Mouse (Mus musculus) c-Kit-negative CD71-positive TER-119-positive erythroid progenitor cells, embryonic 14.5 days (primary cell): ENCODE results near the gene Zbtb11.
"Not testable (repeated sequence)": the region's sequence is repeated elsewhere in the genome, so short reads cannot be mapped to it uniquely, and the experiment has no call there.

Experiments used
- DNase-seq: peaks from one replicate; pipeline ENCODE4 v3.0.0-alpha.2; 2013; ENCODE audit warnings: low read depth, low spot score

Zbtb11 gene

GRCm38 (mm10) chr16:55973431-55974255, at the start of gene Zbtb11:
TSS of gene Zbtb11 (plus strand) at chr16:55973883.
- DNase-seq, result peak; percentile 95

- DNase-seq, result peak; percentile 17
Observed at GRCm38 (mm10) chr16:55924010-55924409, 49.7 kb upstream of the Zbtb11 start.

GRCm38 (mm10) chr16:55933681-55934343, 39.9 kb upstream of the Zbtb11 start:
- DNase-seq, result peak; percentile 41

GRCm38 (mm10) chr16:55934453-55935037, 39.1 kb upstream of the Zbtb11 start, which contains the start of gene Cep97:
TSS of gene Cep97 (minus strand) at chr16:55934855.
- peak; percentile 86 for DNase-seq

- no peak for DNase-seq
Observed at GRCm38 (mm10) chr16:55938761-55939160, 34.9 kb upstream of the Zbtb11 start.

GRCm38 (mm10) chr16:55939703-55940102, 34.0 kb upstream of the Zbtb11 start:
- DNase-seq, result no peak

- no peak for DNase-seq
Observed at GRCm38 (mm10) chr16:55940781-55941180, 32.9 kb upstream of the Zbtb11 start.

DNA sequence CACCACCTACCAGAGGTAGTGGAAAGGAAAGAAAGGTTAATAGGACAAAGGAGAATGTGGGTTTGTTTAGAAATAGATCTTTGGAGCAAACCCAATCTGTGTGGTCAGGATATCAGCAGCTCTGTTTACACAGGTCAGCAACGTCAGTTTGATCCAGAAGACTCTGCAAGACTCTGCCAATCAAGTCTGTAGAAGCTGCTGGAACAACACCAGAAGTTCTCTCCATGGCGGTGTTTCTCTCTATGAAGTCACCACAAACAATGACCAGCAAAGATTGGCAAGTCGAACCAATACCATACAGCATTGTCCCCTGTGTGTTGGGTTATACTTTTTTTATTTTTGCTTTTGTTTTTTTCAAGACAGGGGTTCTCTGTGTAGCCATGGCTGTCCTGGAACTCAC, 26.4 kb upstream of the Zbtb11 start:
- DNase-seq, result no peak

GRCm38 (mm10) chr16:55947876-55948410, 25.7 kb upstream of the Zbtb11 start:
- not testable (repeated sequence) for DNase-seq

DNA sequence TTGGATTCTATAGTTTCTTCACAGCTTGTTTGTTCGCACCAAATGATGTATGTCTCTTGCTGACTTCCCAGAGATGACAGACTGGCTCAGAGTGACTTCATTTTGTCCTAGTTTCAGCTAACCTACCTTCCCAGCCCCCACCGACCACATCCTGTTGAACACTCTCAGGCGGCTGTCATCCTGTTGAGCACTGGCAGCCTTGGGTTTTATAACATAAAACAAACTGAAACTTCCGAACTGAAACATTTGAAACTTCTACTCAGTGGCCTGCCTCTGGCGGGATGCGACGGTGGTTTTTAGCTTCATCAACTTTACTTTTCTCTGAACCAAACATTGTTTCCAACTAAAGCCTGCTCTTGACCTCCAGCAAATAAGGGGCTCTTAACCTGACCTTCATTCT, 24.7 kb upstream of the Zbtb11 start:
- no peak for DNase-seq

GRCm38 (mm10) chr16:55950462-55950861, 23.2 kb upstream of the Zbtb11 start:
- DNase-seq, result no peak

DNA sequence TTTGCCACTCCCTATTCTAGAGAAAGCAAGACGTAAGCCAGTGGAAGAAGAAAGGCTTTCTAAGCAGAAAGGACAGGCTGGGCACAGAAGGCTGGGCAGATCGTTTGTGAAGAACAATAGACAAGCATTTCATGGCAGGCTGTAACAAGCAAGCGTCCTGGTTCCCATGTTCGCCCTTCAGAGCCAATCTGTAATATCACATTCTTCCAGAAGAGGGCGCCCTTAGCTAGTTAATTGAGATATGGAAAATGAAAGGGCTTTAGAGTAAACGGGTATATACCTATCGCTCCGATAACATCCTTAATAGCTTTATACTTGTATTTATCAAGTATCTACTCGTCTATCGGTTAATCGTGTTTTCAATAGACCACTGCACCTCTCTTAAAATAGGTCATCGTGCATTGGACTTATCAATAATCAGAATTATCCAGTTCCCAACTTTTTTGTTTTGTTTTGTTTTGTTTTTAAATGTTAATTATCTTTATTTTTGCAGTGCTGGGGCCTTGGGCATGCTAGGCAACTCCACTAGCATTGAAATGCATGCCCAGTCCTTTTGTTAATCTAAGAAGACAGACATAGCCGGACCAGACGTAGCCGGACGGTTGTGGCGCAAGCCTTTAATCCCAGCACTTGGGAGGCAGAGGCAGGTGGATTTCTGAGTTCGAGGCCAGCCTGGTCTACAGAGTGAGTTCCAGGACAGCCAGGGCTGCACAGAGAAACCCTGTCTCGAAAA, 22.6 kb upstream of the Zbtb11 start:
- DNase-seq, result peak; percentile 82

GRCm38 (mm10) chr16:55951679-55952327, 21.9 kb upstream of the Zbtb11 start:
- DNase-seq, result no peak

DNA sequence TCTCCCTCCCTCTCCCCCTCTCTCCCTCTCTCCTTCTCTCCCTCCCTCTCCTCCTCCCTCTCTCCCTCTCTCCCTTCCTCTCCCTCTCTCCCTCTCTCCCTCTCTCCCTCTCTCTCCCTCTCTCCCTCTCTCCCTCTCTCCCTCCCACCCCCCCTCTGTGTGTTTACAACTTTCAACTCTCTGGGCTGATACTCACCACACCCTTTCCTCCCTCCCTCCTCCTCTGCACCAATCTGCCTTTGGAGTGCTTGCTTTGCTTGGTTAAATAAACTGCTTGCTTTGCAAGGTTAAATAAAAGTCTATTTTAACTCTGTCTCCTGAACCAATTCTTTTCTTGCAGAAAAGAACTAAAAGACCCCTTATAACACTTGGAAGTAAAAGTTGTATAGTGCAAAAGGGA, 20.9 kb upstream of the Zbtb11 start:
- DNase-seq, result no peak

DNA sequence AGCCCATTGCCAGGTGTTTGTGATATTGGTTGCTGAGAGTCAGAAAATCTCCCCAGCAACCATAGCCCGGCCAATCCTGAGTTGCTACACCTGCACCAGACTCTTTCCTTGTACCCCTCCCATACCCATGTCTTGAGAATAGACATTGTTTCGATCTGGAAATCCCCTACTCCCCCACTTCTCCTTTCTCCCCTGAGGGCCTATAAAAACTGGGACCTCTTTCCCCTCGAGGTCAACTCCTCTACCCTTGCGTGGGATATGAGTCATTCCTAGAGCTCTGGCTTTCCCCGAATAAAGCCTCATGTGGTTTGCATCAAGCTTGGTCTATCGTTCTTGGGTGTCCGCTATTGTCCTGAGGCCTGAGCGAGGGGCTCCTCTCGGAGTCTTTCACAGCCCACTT, 19.5 kb upstream of the Zbtb11 start:
- DNase-seq, result not testable (repeated sequence)

DNA sequence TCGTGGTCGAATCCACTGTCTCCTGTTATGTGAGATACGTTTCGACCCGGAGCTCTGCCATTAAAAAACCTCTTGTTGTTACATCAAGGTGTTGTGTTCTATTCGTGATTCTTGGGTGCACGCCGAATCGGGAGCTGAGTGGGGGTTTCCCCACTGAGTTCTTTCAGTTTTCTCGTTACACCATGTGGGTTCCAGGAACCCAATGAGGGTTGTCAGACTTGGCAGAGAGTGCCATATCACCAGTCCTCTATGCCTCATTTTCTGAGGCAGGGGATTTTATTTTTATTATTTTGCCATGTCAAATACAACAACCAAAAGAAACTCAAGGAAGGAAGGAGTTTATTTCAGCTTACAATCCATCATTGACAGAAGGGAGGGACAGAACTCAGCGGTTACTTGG, 10.6 kb upstream of the Zbtb11 start:
- not testable (repeated sequence) for DNase-seq

DNA sequence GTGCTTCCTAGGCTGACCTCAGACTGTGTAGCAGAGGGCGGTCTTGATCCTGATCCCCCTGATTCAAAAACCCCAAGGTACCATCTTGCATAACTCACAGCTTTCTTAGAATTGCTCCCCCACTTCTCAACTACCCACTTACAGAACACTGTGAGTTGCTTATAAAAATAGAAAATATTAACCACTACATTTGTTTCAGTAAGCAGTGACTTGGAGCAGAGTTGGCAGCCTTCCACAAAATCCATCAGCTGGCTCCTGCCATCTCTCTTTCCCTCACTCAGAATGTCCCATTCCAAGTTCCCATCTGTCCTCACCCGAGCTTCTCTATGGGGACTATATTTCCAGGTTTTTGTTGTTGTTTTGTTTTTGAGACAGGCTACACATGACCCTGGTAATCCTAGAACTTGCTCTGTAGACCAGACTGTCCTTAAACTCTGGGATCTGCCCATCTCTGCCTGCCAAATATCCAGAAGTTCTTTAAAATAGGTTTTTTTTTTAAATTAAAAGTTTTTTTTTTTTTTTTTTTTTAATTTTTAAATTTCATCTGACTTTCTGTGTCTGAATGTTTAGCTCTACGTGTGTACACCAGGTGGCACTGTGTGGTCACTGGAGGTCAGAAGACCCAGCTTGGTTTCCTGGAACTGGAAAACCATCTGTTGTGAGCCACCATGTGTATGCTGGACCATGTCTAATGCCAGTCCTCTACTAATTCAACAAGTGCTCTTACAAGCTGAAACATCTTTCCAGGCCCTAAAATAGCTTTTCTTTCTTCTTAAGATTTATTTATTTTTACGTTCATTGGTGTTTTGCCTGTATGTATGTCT, 9.3 kb upstream of the Zbtb11 start:
- DNase-seq, result no peak

GRCm38 (mm10) chr16:55966212-55966871, 7.3 kb upstream of the Zbtb11 start, which contains the start of gene Rpl24:
TSS of gene Rpl24 (plus strand) at chr16:55966275.
- peak; percentile 85 for DNase-seq

DNA sequence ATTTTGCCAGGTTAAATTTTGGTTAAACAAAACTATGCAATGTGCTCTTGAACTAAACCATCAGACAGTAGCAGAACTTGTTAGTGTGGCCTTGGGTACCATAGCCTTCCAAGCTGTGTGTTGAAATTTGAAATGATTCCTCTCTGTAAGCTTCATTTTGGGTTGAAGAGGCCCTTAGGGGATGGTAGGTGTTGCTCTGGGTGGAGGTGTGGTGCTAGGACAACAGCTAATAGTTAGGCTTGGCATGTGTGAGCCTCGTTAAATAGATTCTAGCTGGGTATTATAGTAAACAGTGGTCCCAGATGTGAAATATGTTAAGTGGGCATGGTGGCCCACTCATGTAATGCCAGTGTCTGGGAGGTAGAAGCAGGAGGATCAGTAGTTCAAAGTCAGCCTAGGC, 6.5 kb upstream of the Zbtb11 start:
- DNase-seq, result no peak

DNA sequence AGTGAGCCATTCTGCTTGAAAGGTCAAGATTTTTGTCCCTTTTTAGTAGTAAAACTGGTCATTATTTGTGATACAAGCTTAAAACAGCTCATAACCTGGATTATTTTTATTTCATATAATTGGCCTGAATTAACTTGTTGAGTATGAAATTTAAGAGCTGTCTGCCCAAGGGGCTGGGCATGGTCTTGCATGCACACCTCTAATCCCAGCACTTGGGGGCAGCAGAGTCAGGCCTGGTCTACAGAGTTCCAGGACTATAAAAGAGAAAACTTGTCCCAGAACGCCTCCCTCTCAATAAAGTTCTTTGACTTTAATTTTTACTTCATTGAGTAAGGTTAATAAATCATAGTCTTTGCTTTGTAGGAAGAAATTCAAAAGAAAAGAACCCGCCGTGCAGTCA, 4.5 kb upstream of the Zbtb11 start:
- no peak for DNase-seq
